Mouse (Mus musculus): Measurements from ENCODE around the gene Mafg. TPM values are rescaled to one million over a fixed set of nuclear protein-coding genes. Genes with fewer than 3 reads are reported as not detected.

The Mafg gene
- polyA plus RNA-seq, 1 experiment from 2014 or later, result 29.9 TPM

DNA sequence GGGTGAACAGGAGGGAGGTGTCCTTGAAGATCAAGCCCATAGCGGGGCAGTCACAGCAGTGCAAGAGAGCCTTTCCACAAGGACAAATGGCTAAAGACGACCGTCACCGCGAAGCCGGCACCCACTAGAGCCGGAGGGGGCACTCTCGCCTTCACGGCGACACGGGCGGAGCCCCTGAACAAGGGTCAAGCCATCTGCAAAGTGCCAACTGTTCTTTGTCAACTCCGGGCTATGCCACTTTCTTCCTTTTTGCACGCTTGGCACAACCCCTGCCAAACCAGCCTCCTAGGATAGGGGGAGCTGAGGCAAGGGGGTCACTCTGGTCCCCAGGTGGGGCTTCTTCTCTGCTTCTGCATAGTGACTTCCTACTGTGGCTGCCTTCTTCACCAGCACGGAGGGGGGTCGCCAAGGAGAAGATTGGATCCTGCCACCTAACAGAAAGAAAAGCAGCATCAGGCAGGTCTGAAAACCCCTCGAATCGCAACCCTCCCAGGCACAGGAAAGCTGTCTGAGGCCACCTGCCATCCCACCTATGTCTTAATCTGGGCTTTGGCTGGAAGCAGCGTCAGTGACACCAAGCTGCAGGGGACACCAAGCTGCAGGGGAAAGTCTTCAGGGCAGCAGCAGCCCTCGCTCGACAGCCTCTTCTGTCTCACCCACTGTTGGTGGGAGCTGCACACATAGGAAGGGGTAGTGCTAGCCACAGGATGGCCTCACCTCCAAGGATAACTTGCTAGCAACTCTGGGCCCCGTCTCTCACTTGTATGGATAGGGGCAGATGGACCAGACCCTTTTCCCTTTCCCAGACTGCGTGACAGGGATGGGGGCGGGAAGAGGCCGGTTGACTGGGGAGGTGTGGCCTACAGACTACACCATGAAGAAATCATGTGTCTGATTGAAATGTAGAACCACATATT, 14.5 kb downstream of the Mafg start:
- H3K9ac ChIP-seq (replicated peaks), result no peak overlapping the region
- H3K9me3 ChIP-seq, result no peaks in the 10 kb centered on the region
- no peak for ATAC-seq (ENCODE audit: insufficient number of reproducible peaks, insufficient read depth, low FRiP score, low TSS enrichment, low read depth)
- H3K4me2 ChIP-seq, result no peak overlapping the region
- H3K4me3 ChIP-seq (replicated peaks), result no peak overlapping the region
- H3K36me3 ChIP-seq, result peaks cover 67% of the 10 kb centered on the region
- WGBS, result 94% methylated on average over 25 of the region's 25 CpGs
- no peak overlapping the region for H3K27ac ChIP-seq
- H3K4me1 ChIP-seq (replicated peaks), result peaks cover 18% of the 10 kb centered on the region
- no peaks in the 10 kb centered on the region for H3K27me3 ChIP-seq

DNA sequence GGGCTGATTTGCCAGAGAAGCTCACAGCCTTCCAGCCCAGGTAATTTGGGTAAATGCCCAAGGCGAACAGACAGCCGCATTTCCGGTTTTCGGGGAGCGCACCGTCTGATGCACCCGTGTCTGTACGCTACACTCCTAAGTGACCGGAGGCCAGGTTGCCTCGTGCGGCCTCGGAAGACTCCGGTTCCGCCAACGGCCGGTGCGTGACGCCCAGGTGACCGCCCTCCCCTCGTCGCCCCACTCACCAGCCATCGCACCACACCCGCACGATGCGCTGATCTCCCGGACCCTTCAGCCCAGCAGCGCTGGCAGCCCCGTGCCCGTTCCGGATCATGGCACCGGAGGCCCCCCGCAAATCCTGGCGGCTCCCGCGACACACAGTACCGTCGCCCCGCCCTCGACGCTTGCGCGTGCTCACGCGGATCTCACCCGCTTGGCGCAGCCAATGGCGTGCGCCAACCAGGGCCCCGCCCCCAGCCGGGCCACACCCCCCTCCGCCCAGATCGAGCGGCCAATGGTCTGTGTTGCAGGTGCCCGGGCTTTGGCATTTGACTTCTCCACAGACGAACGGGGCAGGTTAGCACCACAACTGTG, 15.8 kb downstream of the Mafg start, which contains the start of gene Pcyt2:
TSS of gene Pcyt2 (minus strand) at position 418 of the 594 bp plus-strand sequence.
- Histone ChIP-seq H3K4me2 (peak within 1 kb of the TSS; percentile 83), H3K36me3 (peaks cover 75% of the 10 kb centered on the region), H3K9me3 (no peaks in the 10 kb centered on the region), H3K4me3 (replicated peaks) (peak within 1 kb of the TSS; percentile 77), H3K27ac (peak within 1 kb of the TSS; percentile 45), H3K9ac (replicated peaks) (peak within 1 kb of the TSS; percentile 78), H3K27me3 (no peaks in the 10 kb centered on the region), H3K4me1 (replicated peaks) (peaks cover 17% of the 10 kb centered on the region)
- under 1% methylated on average over 54 of the region's 56 CpGs for WGBS
- ATAC-seq (ENCODE audit: insufficient number of reproducible peaks, insufficient read depth, low FRiP score, low TSS enrichment, low read depth), result peak; percentile 91

- peaks cover 17% of the 10 kb centered on the region for H3K4me1 ChIP-seq (replicated peaks)
- peak overlapping the region; percentile 78 for H3K9ac ChIP-seq (replicated peaks)
- H3K36me3 ChIP-seq, result peaks cover 75% of the 10 kb centered on the region
- WGBS, result 47% methylated on average over 4 of the region's 4 CpGs
- no peaks in the 10 kb centered on the region for H3K27me3 ChIP-seq
- peak overlapping the region; percentile 83 for H3K4me2 ChIP-seq
- H3K9me3 ChIP-seq, result no peaks in the 10 kb centered on the region
- peak overlapping the region; percentile 77 for H3K4me3 ChIP-seq (replicated peaks)
- ATAC-seq (ENCODE audit: insufficient number of reproducible peaks, insufficient read depth, low FRiP score, low TSS enrichment, low read depth), result no peak
- H3K27ac ChIP-seq, result no peak overlapping the region
Observed at GRCm38 (mm10) chr11:120616617-120617294, 16.6 kb downstream of the Mafg start.

DNA sequence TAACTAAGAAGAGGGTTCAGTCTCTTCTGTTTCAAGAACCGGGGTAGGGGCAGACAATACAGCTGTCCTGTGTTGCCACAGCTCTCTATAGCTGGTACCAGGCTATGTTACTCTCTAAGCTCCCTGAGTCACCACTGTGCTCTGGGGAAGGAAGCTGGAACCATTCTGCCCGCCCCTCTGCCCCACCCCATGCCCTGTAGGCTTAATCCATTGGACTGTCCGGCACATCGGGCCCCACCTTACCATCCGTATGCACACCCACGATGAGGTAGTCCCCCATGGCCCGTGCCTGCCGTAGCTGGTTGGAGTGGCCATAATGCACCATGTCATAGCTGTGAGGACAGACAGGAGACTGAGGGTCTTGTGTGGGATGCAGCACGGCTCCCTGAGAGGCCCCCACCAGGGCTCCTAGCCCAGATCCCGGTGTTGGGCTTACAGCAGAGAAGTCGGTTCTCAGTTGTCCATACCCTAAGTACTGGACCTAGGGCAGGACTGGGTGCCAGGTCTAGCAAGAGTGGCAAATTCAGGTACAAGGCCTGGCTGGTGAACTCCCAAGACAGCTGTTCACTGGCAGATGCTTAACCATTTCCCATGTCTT, 17.7 kb downstream of the Mafg start:
- Histone ChIP-seq H3K27me3 (no peaks in the 10 kb centered on the region), H3K36me3 (peaks cover 76% of the 10 kb centered on the region), H3K4me1 (replicated peaks) (peaks cover 17% of the 10 kb centered on the region), H3K4me2 (no peak overlapping the region), H3K9ac (replicated peaks) (0 out of 2 replicates have a peak overlapping the region, but pooled peaks have one; percentile 23), H3K4me3 (replicated peaks) (no peak overlapping the region), H3K9me3 (no peaks in the 10 kb centered on the region), H3K27ac (no peak overlapping the region)
- ATAC-seq (ENCODE audit: insufficient number of reproducible peaks, insufficient read depth, low FRiP score, low TSS enrichment, low read depth), result no peak
- 94% methylated on average over 11 of the region's 11 CpGs for WGBS

DNA sequence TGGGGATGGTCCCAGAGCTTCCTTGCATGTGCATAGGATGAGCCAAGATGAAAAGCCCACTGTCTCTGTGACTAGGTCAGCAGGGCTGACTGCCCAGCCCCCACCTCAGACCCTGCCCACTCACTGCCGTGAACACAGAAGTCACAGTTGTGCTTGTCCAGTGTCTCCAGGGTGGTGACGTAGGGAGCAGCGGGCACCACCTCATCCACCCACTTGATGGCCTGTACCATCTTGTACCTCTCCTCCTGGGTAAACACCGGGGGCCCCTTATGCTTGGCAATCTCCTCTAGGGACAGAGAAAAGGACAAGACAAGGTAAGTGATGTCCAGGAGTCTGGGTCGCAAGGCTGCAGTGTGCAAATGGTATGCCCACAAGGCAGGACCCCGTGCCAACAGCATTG, 18.2 kb downstream of the Mafg start:
- Histone ChIP-seq H3K4me1 (replicated peaks) (peaks cover 17% of the 10 kb centered on the region), H3K4me3 (replicated peaks) (no peak overlapping the region), H3K27ac (no peak overlapping the region), H3K27me3 (no peaks in the 10 kb centered on the region), H3K4me2 (no peak overlapping the region), H3K9me3 (no peaks in the 10 kb centered on the region), H3K9ac (replicated peaks) (0 out of 2 replicates have a peak overlapping the region, but pooled peaks have one; percentile 23), H3K36me3 (peaks cover 76% of the 10 kb centered on the region)
- 90% methylated on average over 6 of the region's 6 CpGs for WGBS
- ATAC-seq (ENCODE audit: insufficient number of reproducible peaks, insufficient read depth, low FRiP score, low TSS enrichment, low read depth), result no peak

DNA sequence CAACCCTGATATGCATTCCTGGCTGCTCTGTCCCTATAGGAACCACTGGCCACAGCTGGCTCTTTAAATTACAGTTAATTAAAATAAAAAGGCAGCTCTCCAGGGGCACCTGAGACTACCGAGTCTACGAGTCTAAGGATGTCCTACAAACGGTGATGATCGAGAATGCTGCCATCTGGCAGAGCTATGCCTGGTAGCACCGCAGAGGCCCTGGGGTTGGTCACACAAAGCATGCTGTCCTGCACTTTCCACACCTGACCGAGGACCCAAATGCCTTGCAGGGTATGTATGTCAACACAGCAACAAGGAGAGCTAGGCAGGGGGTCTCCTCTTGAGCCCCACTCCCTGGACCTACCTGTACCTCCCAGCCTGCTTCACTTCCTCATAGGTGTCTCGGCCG, 19.4 kb downstream of the Mafg start:
- Histone ChIP-seq H3K4me2 (no peak overlapping the region), H3K27me3 (peaks cover 10% of the 10 kb centered on the region), H3K4me1 (replicated peaks) (peaks cover 19% of the 10 kb centered on the region), H3K4me3 (replicated peaks) (no peak overlapping the region), H3K9ac (replicated peaks) (no peak overlapping the region), H3K36me3 (peaks cover 74% of the 10 kb centered on the region), H3K9me3 (no peaks in the 10 kb centered on the region), H3K27ac (no peak overlapping the region)
- ATAC-seq (ENCODE audit: insufficient number of reproducible peaks, insufficient read depth, low FRiP score, low TSS enrichment, low read depth), result no peak
- 84% methylated on average over 8 of the region's 8 CpGs for WGBS

- Histone ChIP-seq H3K36me3 (peaks cover 69% of the 10 kb centered on the region), H3K9ac (replicated peaks) (no peak overlapping the region), H3K4me1 (replicated peaks) (peaks cover 23% of the 10 kb centered on the region), H3K9me3 (no peaks in the 10 kb centered on the region), H3K27ac (no peak overlapping the region), H3K4me3 (replicated peaks) (no peak overlapping the region), H3K4me2 (no peak overlapping the region), H3K27me3 (peaks cover 14% of the 10 kb centered on the region)
- WGBS, result 88% methylated on average over 10 of the region's 10 CpGs
- no peak for ATAC-seq (ENCODE audit: insufficient number of reproducible peaks, insufficient read depth, low FRiP score, low TSS enrichment, low read depth)
Observed at GRCm38 (mm10) chr11:120613481-120613972, 19.9 kb downstream of the Mafg start.

DNA sequence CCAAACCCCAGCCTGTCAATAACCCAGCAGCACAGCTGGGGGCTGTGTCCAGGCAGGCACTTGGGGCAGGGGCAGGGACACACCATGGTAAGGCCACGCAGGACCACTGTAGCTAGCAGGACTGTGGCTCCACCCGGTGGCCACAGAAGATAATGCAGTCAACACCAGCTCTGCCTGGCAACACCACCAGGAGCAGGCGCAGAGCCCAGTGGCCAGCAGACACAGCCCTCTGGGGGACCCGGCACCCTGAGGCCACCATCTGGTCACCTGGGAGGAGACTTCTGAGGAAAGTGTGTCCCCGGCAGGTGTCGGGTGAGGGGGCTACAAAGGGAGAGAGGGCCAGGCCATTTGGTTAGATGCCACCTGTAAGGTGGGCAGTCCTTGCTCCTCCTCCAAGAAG, 20.6 kb downstream of the Mafg start:
- no peaks in the 10 kb centered on the region for H3K9me3 ChIP-seq
- no peak overlapping the region for H3K27ac ChIP-seq
- H3K4me2 ChIP-seq, result no peak overlapping the region
- peaks cover 22% of the 10 kb centered on the region for H3K27me3 ChIP-seq
- no peak overlapping the region for H3K4me3 ChIP-seq (replicated peaks)
- no peak overlapping the region for H3K9ac ChIP-seq (replicated peaks)
- 35% methylated on average over 6 of the region's 6 CpGs for WGBS
- peaks cover 28% of the 10 kb centered on the region for H3K4me1 ChIP-seq (replicated peaks)
- H3K36me3 ChIP-seq, result peaks cover 63% of the 10 kb centered on the region
- no peak for ATAC-seq (ENCODE audit: insufficient number of reproducible peaks, insufficient read depth, low FRiP score, low TSS enrichment, low read depth)

DNA sequence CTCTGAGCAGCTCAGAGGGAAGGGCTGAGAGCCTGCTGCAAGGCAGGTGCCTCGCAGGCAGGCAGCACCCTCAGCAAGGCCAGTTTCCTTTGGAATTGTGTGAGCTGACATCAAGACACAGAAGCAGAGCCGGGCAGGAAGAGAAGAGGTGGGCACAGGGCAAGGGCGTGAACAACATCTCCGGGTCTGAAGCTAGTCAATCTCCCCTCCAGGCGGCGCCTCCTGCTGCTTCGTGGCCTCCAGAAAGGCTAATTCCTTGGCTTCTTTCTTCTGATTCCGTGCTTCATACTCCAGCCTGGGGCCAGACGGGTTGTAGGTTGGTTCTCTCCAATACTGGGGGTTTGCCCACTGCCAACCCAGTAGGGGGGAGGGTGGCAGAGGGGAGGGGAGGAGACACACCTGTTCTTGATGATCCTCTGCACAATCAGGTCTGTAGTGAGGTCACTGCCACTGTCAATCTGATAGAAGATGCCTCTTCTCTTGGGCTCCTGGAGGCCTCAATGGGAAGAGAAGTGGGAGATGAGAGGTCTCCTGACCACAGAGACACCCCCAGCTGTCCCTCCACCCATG, 22.8 kb downstream of the Mafg start:
- H3K4me2 ChIP-seq, result no peak overlapping the region
- 80% methylated on average over 9 of the region's 9 CpGs for WGBS
- H3K9me3 ChIP-seq, result no peaks in the 10 kb centered on the region
- peaks cover 30% of the 10 kb centered on the region for H3K27me3 ChIP-seq
- ATAC-seq (ENCODE audit: insufficient number of reproducible peaks, insufficient read depth, low FRiP score, low TSS enrichment, low read depth), result no peak
- no peak overlapping the region for H3K4me3 ChIP-seq (replicated peaks)
- no peak overlapping the region for H3K27ac ChIP-seq
- peaks cover 16% of the 10 kb centered on the region for H3K4me1 ChIP-seq (replicated peaks)
- H3K36me3 ChIP-seq, result peaks cover 76% of the 10 kb centered on the region
- no peak overlapping the region for H3K9ac ChIP-seq (replicated peaks)

DNA sequence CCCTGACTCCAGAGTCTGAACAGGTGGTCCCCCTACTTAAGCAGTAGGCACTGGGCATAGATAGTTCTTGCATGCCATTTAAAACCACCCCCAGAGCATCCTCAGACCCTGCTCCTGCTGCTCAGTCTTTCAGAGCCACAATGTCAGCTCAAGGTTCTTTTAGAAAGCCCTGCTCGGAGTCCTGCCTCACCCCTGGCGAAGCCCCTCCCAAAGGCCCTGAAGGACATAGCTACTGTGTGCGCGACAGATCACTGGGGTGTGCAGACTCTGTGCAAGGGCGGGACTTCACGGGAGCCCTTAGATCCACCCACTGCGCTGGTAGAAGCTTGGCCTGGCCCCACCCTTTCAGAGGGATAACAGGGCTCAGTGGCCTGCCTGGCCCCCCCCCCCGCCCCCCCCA, 24.1 kb downstream of the Mafg start:
- Histone ChIP-seq H3K9me3 (no peaks in the 10 kb centered on the region), H3K9ac (replicated peaks) (no peak overlapping the region), H3K27ac (no peak overlapping the region), H3K4me2 (peak overlapping the region; percentile 62; the same call in 1 of the 2 replicates), H3K27me3 (peaks cover 30% of the 10 kb centered on the region), H3K4me3 (replicated peaks) (no peak overlapping the region), H3K36me3 (peaks cover 79% of the 10 kb centered on the region), H3K4me1 (replicated peaks) (peaks cover 16% of the 10 kb centered on the region)
- ATAC-seq (ENCODE audit: insufficient number of reproducible peaks, insufficient read depth, low FRiP score, low TSS enrichment, low read depth), result no peak
- 56% methylated on average over 8 of the region's 8 CpGs for WGBS

All from limb, embryonic 12.5 days (tissue).